13 mouse cellular contexts compared by ENCODE assay signal in the genomic region with DNA sequence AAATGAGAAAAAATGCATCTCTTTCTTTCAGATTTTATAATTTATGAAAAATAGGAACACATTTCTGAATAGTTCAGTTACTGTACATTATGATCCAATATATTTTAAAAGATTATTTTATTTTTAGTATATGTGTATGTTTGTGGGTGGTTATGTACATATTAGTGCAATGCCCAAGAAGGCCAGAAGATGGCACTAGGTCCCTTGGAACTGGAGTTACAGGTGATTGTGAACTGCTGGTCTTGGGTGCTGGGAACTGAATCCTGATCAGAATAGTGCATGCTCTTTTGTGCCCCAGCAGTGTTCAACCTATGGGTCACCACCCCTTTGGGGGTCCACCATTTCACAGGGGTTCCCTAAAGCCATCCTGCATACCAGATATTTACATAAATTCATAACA. TPM values are rescaled to one million over a fixed set of nuclear protein-coding genes. Genes with fewer than 3 reads are reported as not detected.
A peak's percentile ranks its signal among the peaks of the same experiment; 100 is the strongest.
DNase-seq lines count a peak whose midpoint lies in the region; ATAC-seq and TF ChIP-seq lines count a peak whose summit lies in the region.
"Had no signal": no experiment of that assay in that cellular context is flagged by ENCODE, and none has a peak within 500 bp of the region (broad histone marks: within the 10 kb centered on the region; RNA-seq: fewer than 3 reads in every experiment).

No protein-coding gene starts in this region.

- peak; percentile 21 for DNase-seq in embryonic facial prominence, embryonic 11.5 days (ENCODE audit: low spot score)
- no peak for DNase-seq in embryonic facial prominence, embryonic 10.5 days (ENCODE audit: low spot score)
- no peak for DNase-seq in liver, embryonic 14.5 days (ENCODE audit: low read depth in 3 of 3, low spot score in 3 of 3)
- peak; percentile 6 for DNase-seq in CD4-positive helper T cell, adult 2 months (ENCODE audit: low read depth, low spot score)
- peak; percentile 14 for DNase-seq in c-Kit-positive CD71-positive TER-119-negative erythroid progenitor cells, embryonic 14.5 days (ENCODE audit: low read depth)
- DNase-seq in spleen, postnatal 36 days (ENCODE audit: low spot score in 2 of 2): no peak
- DNase-seq in adrenal gland, adult 8-10 months: no peak
- DNase-seq: layer of hippocampus, adult 9-11 months; right cerebral cortex, postnatal 14 days had no signal

- ATAC-seq in embryonic facial prominence, embryonic 11.5 days (replicated peaks; ENCODE audit: insufficient number of reproducible peaks, low FRiP score, low TSS enrichment, low read depth): no peak
- ATAC-seq in liver, embryonic 14.5 days (ENCODE audit: insufficient read depth): no peak
- ATAC-seq in liver, embryonic 12.5 days: no peak

- no peak overlapping the region for H3K9ac ChIP-seq in embryonic facial prominence, embryonic 11.5 days (replicated peaks; ENCODE audit: low read length)
- H3K9ac ChIP-seq in liver, embryonic 14.5 days (replicated peaks): no peak overlapping the region
- no peak overlapping the region for H3K9ac ChIP-seq in liver, embryonic 12.5 days
- H3K9ac ChIP-seq: limb, embryonic 12.5 days; stomach, embryonic 15.5 days had no signal

- H3K27me3 ChIP-seq in embryonic facial prominence, embryonic 11.5 days (ENCODE audit: control insufficient read depth, insufficient read depth, low read length): no peaks in the 10 kb centered on the region
- H3K27me3 ChIP-seq in embryonic facial prominence, embryonic 10.5 days (replicated peaks; ENCODE audit: low read depth, poor library complexity, severe bottlenecking): no peaks in the 10 kb centered on the region
- no peaks in the 10 kb centered on the region for H3K27me3 ChIP-seq in liver, embryonic 14.5 days (ENCODE audit: control insufficient read depth, insufficient read depth, low read length)
- no peaks in the 10 kb centered on the region for H3K27me3 ChIP-seq in liver, embryonic 12.5 days (replicated peaks)
- H3K27me3 ChIP-seq: limb, embryonic 12.5 days; stomach, embryonic 15.5 days had no signal

- TF ChIP-seq CTCF in liver, embryonic 14.5 days (IDR thresholded peaks at IDR 0.05; ENCODE audit: low read depth): peak; percentile 53

- H3K9me3 ChIP-seq in embryonic facial prominence, embryonic 11.5 days (replicated peaks; ENCODE audit: control insufficient read depth, low read length): no peaks in the 10 kb centered on the region
- 0 out of 2 replicates have a peak, but pooled peaks cover 2% of the 10 kb centered on the region for H3K9me3 ChIP-seq in embryonic facial prominence, embryonic 10.5 days
- H3K9me3 ChIP-seq in liver, embryonic 14.5 days (ENCODE audit: control insufficient read depth, low read length): no peaks in the 10 kb centered on the region
- H3K9me3 ChIP-seq in liver, embryonic 12.5 days (replicated peaks): no peaks in the 10 kb centered on the region; the same call in 1 of the 2 replicates
- H3K9me3 ChIP-seq: limb, embryonic 12.5 days; stomach, embryonic 15.5 days had no signal

- no peak for TF ChIP-seq EP300 in liver, embryonic 14.5 days (IDR thresholded peaks at IDR 0.05; ENCODE audit: low read depth)

- no peak overlapping the region for H3K27ac ChIP-seq in embryonic facial prominence, embryonic 11.5 days (replicated peaks; ENCODE audit: low read depth, low read length)
- H3K27ac ChIP-seq in embryonic facial prominence, embryonic 10.5 days (replicated peaks): no peak overlapping the region
- no peak overlapping the region for H3K27ac ChIP-seq in liver, embryonic 14.5 days
- no peak overlapping the region for H3K27ac ChIP-seq in liver, embryonic 12.5 days
- H3K27ac ChIP-seq: hindbrain, embryonic 10.5 days; limb, embryonic 12.5 days; stomach, embryonic 15.5 days had no signal

- peaks cover 2% of the 10 kb centered on the region for H3K36me3 ChIP-seq in embryonic facial prominence, embryonic 11.5 days (replicated peaks; ENCODE audit: control insufficient read depth, insufficient read depth, low read depth, low read length)
- peaks cover 84% of the 10 kb centered on the region for H3K36me3 ChIP-seq in embryonic facial prominence, embryonic 10.5 days (replicated peaks)
- H3K36me3 ChIP-seq in liver, embryonic 14.5 days (replicated peaks; ENCODE audit: control insufficient read depth, insufficient read depth, low read depth): no peaks in the 10 kb centered on the region
- peaks cover 31% of the 10 kb centered on the region for H3K36me3 ChIP-seq in liver, embryonic 12.5 days

- H3K4me1 ChIP-seq in embryonic facial prominence, embryonic 11.5 days (ENCODE audit: control insufficient read depth, insufficient read depth, low read length): no peaks in the 10 kb centered on the region
- no peaks in the 10 kb centered on the region for H3K4me1 ChIP-seq in embryonic facial prominence, embryonic 10.5 days
- no peaks in the 10 kb centered on the region for H3K4me1 ChIP-seq in liver, embryonic 14.5 days (replicated peaks; ENCODE audit: control insufficient read depth in 2 of 2, insufficient read depth in 2 of 2, low read length in 1 of 2)
- no peaks in the 10 kb centered on the region for H3K4me1 ChIP-seq in liver, embryonic 12.5 days
- H3K4me1 ChIP-seq: hindbrain, embryonic 10.5 days; limb, embryonic 12.5 days; stomach, embryonic 15.5 days had no signal

- no peak overlapping the region for H3K4me3 ChIP-seq in embryonic facial prominence, embryonic 11.5 days (ENCODE audit: low read depth, low read length)
- no peak overlapping the region for H3K4me3 ChIP-seq in embryonic facial prominence, embryonic 10.5 days
- H3K4me3 ChIP-seq in liver, embryonic 14.5 days (ENCODE audit: insufficient read depth in 1 of 2, low read depth in 2 of 2, low read length in 2 of 2): no peak overlapping the region
- no peak overlapping the region for H3K4me3 ChIP-seq in liver, embryonic 12.5 days
- H3K4me3 ChIP-seq: hindbrain, embryonic 10.5 days; limb, embryonic 12.5 days; stomach, embryonic 15.5 days had no signal

- H3K4me2 ChIP-seq in embryonic facial prominence, embryonic 11.5 days (ENCODE audit: low read depth, low read length): no peak overlapping the region
- no peak overlapping the region for H3K4me2 ChIP-seq in liver, embryonic 14.5 days (ENCODE audit: low read depth)
- H3K4me2 ChIP-seq in liver, embryonic 12.5 days: no peak overlapping the region
- H3K4me2 ChIP-seq: limb, embryonic 12.5 days; stomach, embryonic 15.5 days had no signal

RNA-seq across cellular contexts. Expression of a gene that starts 31.4 kb away (rescaled TPM):
- polyA plus RNA-seq in embryonic facial prominence, embryonic 11.5 days (2014; fragmentation: Nextera tagmentation; extraction: Ambion mirVana): 10.9 and 12.8 TPM in 2 replicates
- polyA plus RNA-seq in embryonic facial prominence, embryonic 10.5 days (2016; fragmentation: Nextera tagmentation; extraction: Ambion mirVana): 11.3 TPM in 2 replicates
- polyA plus RNA-seq in liver, embryonic 14.5 days (2012; rRNA removed): 0.37 and 0.54 TPM in 2 replicates
- 0.70 and 0.73 TPM in 2 replicates for polyA plus RNA-seq in liver, embryonic 14.5 days (2014; fragmentation: Nextera tagmentation; extraction: Ambion mirVana)
- polyA plus RNA-seq in liver, embryonic 12.5 days (2016; fragmentation: Nextera tagmentation; extraction: Ambion mirVana): 1.6 and 2.1 TPM in 2 replicates
- total RNA-seq in adrenal gland, adult 8-10 months (2022): 10 to 100 TPM in 2 of 4 experiments, 1 to 10 TPM in 2; 9.9 to 22.6 (median 15.4) TPM

Comparison
In these comparisons a context has a peak if more than half of its experiments do, and no peak if none do; other contexts are left out.
1. DNase-seq: peak in embryonic facial prominence, embryonic 11.5 days (single experiment), CD4-positive helper T cell, adult 2 months (single experiment) and c-Kit-positive CD71-positive TER-119-negative erythroid progenitor cells, embryonic 14.5 days (single experiment); none in embryonic facial prominence, embryonic 10.5 days (single experiment), liver, embryonic 14.5 days (0 of 3), spleen, postnatal 36 days (0 of 2) and adrenal gland, adult 8-10 months (single experiment).